Mouse (Mus musculus) WW6 (cell line): ENCODE results near the gene Ybey.

Source experiments
- DNase-seq: peaks from one replicate; pipeline ENCODE4 v3.0.0-alpha.2; 2013; ENCODE audit warnings: low read depth, low spot score

Gene Ybey

DNA sequence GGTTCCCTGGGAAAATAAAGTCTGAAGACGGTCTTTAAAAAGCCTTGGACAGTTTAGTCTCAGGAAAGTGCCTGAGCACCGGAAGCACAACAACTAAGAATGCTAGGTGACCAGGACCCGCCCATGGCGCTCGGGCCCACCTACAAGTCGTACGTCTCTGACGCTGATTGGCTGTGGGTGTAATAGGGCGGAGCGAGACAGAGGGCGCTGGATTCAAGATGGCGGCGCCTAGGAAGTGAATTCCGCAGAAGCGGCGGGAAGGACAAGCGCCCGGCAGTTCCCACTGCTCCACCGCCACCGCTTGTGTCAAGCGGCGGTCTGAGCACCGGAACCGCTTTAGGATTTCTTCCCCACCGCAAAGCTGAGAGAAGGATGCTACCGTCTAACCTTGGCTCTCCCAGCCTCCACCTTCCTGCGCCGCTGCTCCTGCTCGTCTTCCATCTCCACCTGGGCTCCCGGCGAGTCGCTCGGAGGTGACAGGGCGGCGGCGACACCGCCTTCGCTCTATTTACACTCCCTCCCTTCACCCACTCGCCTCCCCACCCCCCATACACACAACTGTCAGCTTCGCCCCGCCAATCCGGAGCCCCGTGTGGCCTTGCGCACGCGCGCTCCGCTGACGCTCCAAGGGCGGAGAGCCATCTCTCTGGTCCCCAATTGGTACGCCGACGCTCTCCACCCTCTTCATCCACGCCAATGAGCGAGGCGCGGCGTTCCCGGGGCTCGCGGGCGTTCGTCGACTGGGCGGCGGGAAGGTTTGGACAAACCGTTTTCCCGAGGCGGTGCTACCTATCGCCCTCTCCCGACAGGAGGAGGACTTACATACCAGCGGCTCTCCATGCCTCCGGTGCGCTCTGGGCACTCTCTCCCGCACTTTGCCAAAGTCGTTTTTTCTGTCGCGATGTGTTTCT, 26.5 kb downstream of the Ybey start, which contains the start of gene Pcnt:
Gene Pcnt, minus strand, starts transcription at position 609 of the 911 bp plus-strand sequence.
- DNase-seq = peak; percentile 94

DNA sequence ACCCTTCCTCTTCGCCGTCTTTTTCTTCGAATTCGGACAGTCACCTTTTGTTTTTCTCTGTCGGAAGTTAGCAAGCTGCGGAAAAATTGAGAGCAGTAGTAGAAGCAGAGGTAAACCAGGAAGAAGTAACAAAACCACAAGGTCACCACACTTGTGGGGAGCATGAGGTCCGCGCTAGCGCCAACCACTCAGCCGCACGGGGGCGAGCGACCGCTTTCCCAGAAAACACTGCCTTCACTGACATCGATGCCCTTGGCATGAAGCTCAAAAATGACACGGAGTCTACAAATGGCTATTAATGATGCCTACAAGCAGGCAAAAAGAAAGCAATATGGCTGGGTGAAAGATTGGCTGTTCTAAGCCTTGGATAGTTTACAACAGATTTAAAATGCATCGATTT, 28.6 kb downstream of the Ybey start, which contains the start of gene AC141477.1:
Gene AC141477.1, minus strand, starts transcription at position 164 of the 400 bp plus-strand sequence.
- no peak for DNase-seq

GRCm38 (mm10) chr10:76439107-76439890, 29.6 kb downstream of the Ybey start:
- DNase-seq = peak; percentile 20

DNA sequence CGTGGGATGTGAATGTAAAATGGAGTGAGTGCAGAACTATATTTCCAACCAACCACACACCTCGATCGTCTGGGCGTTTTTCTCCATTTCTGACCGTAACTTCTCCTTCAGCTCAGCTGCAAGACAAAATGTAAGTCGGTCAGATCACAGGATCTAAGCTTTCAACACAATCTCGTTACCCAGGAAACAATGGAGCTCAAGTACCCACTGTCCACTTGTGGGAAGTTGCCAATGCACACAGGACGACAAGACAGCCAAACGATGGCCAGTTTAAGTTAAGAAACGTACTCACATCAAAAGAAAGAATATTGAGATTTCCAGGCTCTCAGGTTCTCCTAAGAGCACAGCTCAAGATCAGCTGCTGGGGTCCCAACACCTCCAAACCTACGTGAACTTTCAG, 35.0 kb downstream of the Ybey start:
- no peak for DNase-seq

DNA sequence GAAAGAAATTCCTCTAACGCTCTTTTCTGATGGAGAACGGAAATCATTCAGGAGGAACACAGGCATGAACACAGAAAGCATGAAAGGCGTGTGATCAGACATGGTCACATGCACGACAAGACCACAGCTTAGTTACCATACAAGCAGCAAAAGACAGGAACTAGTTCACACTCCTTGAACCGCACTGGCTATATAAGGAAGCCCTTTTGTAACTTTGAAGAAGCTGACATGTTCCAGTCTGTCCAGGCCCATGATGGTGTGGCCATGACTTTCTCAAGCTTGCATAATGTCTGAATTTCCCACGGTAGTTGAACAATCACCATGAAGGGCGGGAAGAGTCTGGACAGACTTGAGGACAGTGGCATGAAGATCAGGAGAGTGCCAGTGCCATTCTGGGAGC, 43.2 kb downstream of the Ybey start:
- DNase-seq = no peak

- no peak for DNase-seq
Measured at GRCm38 (mm10) chr10:76416811-76417210, 52.1 kb downstream of the Ybey start.
